Mouse (Mus musculus) skeletal muscle tissue, adult 2 months (tissue): ENCODE data around the gene Slc25a5.

Experiments
- DNase-seq: peaks from one replicate; pipeline ENCODE4 v3.0.0-alpha.2; 2012; ENCODE audit warnings: low read depth, low spot score

Slc25a5 gene

GRCm38 (mm10) chrX:36837069-36837676 is 41.7 kb downstream of the Slc25a5 start:
- no peak for DNase-seq

GRCm38 (mm10) chrX:36839391-36839790 is 43.9 kb downstream of the Slc25a5 start:
- no peak for DNase-seq

DNA sequence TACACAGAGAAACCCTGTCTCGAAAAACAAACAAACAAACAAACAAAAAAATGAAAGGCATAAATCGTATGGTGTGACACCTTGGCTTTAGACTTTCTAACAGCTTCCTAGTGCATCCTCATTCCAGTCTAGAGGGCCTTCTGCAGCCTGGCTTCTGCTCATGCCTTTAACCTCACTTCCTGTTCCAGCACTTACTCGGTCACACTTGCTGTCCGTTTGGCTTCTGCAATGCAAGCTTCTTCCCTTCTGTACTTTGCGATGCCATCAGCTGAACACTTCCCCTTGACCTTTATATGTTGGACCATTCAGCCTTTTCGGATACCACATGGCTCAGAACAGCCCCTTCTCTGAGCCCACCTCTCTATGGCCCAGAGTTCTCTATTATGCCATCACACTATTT is 46.2 kb downstream of the Slc25a5 start:
- no peak for DNase-seq

- no peak for DNase-seq
Measured at GRCm38 (mm10) chrX:36843346-36843990, 48.0 kb downstream of the Slc25a5 start.

DNA sequence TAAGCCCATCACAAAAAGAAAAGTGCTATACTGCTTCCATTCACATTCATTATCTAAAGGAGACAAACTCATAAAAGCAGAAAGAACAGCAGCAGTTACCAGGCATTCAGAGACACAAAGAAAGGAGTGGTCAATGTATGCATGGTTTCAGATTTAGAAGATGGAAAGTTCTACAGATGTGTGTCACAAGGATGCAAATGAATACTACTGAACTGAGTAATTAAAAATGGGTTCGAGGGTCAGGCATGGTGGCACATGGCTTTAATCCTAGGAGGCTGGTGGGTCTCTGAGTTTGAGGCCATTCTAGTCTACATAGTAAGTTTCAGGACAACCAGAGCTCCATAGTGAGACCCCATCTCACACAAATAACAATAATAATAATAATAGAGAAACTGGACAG is 51.7 kb downstream of the Slc25a5 start:
- DNase-seq: no peak
